Mouse (Mus musculus) adrenal gland, postnatal 10 days (tissue): ENCODE results near the gene Soat2. TPM values are rescaled to one million over a fixed set of nuclear protein-coding genes. Genes with fewer than 3 reads are reported as not detected.

Source experiments
- DNase-seq: peaks from one replicate; pipeline ENCODE4 v3.0.0; 2021; ENCODE audit warnings: mixed read lengths
- total RNA-seq, 2 experiments: library from RNA; stranded (reverse); gene quantifications; 2 replicates each; pipeline ENCODE4 v1.2.3; 2021

Soat2 gene
- total RNA-seq, 2 experiments from 2014 or later, result 4.9 to 8.1 TPM

GRCm38 (mm10) chr15:102113674-102114073 lies 36.7 kb upstream of the Soat2 start:
- no peak for DNase-seq

GRCm38 (mm10) chr15:102114651-102115260 lies 35.6 kb upstream of the Soat2 start:
- DNase-seq, result peak; percentile 73

- DNase-seq, result no peak
Observed at GRCm38 (mm10) chr15:102115731-102116231, 34.5 kb upstream of the Soat2 start.

GRCm38 (mm10) chr15:102116753-102117415 lies 33.4 kb upstream of the Soat2 start:
- no peak for DNase-seq

GRCm38 (mm10) chr15:102117461-102118443 lies 32.6 kb upstream of the Soat2 start:
- DNase-seq, result peak; percentile 56

- no peak for DNase-seq
Observed at GRCm38 (mm10) chr15:102118591-102118990, 31.7 kb upstream of the Soat2 start.

GRCm38 (mm10) chr15:102119121-102119830 lies 31.1 kb upstream of the Soat2 start:
- DNase-seq, result no peak

- no peak for DNase-seq
Observed at GRCm38 (mm10) chr15:102119831-102120170, 30.5 kb upstream of the Soat2 start.

- no peak for DNase-seq
Observed at GRCm38 (mm10) chr15:102120530-102120929, 29.8 kb upstream of the Soat2 start.

GRCm38 (mm10) chr15:102126303-102126702 lies 24.0 kb upstream of the Soat2 start:
- peak; percentile 78 for DNase-seq

- DNase-seq, result no peak
Observed at GRCm38 (mm10) chr15:102133314-102133713, 17.0 kb upstream of the Soat2 start.

GRCm38 (mm10) chr15:102134709-102135108 lies 15.6 kb upstream of the Soat2 start:
- DNase-seq, result no peak

GRCm38 (mm10) chr15:102135522-102136128 lies 14.7 kb upstream of the Soat2 start:
- no peak for DNase-seq

- DNase-seq, result peak; percentile 99
Observed at GRCm38 (mm10) chr15:102136129-102136758, 14.1 kb upstream of the Soat2 start, which contains the start of gene Spryd3. TSS of gene Spryd3 (minus strand) at chr15:102136234.

GRCm38 (mm10) chr15:102141120-102141519 lies 9.2 kb upstream of the Soat2 start:
- DNase-seq, result no peak

GRCm38 (mm10) chr15:102142914-102143912 lies 7.1 kb upstream of the Soat2 start:
- DNase-seq, result peak; percentile 34

- peak; percentile 25 for DNase-seq
Observed at GRCm38 (mm10) chr15:102144274-102144711, 6.0 kb upstream of the Soat2 start, which contains the start of gene Igfbp6. TSS of gene Igfbp6 (plus strand) at chr15:102144362.

- no peak for DNase-seq
Observed at GRCm38 (mm10) chr15:102144726-102145125, 5.6 kb upstream of the Soat2 start.

- peak; percentile 80 for DNase-seq
Observed at GRCm38 (mm10) chr15:102145330-102145729, 5.0 kb upstream of the Soat2 start.
